Mouse (Mus musculus) neutrophil, adult 5-6 weeks (primary cell): ENCODE measurements around the gene Vmn1r232. TPM values are rescaled to one million over a fixed set of nuclear protein-coding genes. Genes with fewer than 3 reads are reported as not detected.

Experiments used
- ATAC-seq: fragments of 151-379, 151-347 bp; 2 replicates; pipeline ENCODE4 v1.8.0; 2017; ENCODE audit warnings: mild to moderate bottlenecking, moderate TSS enrichment; ENCODE audit not compliant: insufficient number of reproducible peaks, poor library complexity, low FRiP score, severe bottlenecking; ENCODE audit errors: extremely low read depth
- total RNA-seq: library from RNA; stranded (forward); fragments of 200-1000 nt; gene quantifications from 2 replicates; pipeline ENCODE4 v1.2.3, GENCODE M21; 2017

The Vmn1r232 gene
- total RNA-seq: not detected in 2 replicates

- no peak for ATAC-seq
These were observed at the start of gene Vmn1r232 for GRCm38 (mm10) chr17:20919614-20920013. TSS of gene Vmn1r232 (minus strand) at chr17:20919714.

DNA sequence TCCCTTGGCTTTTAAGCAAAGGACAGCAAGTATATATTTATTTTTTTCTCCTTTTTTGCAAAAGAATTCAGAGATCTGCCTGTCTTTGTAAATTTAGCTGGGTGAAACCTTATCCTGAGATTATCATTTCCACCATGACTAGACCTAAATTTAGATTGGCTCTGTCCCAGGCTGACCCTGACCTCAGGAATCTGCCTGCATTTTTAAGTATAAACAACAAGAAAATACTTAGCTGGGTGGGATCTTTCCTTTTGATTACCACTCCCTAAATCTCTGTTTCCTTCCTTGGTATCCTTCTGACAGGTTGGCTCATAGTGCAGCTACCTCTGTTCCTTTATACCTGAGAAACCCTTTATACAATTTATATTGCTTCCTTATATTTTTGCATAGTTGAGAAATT, 47.2 kb upstream of the Vmn1r232 start:
- no peak for ATAC-seq

DNA sequence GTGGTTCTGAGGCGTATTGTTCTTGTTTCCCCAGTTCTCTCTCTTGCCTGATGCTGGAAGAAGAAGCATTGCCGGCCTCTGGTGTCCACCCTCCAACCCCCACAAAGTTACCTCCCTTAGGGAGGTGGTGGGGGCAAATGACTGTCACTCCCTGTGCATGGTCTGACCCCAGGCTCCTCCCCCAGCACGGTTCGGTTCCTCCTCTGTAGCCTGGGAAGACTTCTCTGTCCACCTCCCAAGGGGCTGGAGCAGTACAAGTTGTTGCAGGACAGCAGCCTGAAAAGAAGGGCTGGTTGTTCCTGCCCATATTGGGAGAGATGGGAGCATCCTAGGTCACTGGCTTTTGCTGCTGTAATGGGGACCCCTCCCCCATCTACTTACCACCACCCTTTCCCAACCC, 45.9 kb upstream of the Vmn1r232 start:
- ATAC-seq: no peak

DNA sequence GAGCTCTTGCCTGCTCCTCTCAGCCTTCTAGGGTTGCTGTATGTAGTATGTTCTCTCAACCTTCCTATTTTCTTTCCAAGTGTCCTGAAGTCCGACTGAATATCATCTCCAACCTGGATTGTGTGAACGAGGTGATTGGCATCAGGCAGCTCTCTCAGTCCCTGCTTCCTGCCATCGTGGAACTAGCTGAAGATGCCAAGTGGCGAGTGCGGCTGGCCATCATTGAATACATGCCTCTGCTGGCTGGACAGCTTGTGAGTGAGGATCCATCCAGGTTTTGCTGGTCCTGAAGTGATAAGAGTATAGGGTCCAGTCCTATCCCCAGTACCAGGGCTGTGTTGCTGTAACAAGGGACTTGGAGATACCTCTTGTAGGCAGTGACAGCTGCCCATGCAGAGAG, 40.9 kb upstream of the Vmn1r232 start:
- no peak for ATAC-seq

- no peak for ATAC-seq
These were observed 27.1 kb upstream of the Vmn1r232 start for GRCm38 (mm10) chr17:20946636-20947035.

DNA sequence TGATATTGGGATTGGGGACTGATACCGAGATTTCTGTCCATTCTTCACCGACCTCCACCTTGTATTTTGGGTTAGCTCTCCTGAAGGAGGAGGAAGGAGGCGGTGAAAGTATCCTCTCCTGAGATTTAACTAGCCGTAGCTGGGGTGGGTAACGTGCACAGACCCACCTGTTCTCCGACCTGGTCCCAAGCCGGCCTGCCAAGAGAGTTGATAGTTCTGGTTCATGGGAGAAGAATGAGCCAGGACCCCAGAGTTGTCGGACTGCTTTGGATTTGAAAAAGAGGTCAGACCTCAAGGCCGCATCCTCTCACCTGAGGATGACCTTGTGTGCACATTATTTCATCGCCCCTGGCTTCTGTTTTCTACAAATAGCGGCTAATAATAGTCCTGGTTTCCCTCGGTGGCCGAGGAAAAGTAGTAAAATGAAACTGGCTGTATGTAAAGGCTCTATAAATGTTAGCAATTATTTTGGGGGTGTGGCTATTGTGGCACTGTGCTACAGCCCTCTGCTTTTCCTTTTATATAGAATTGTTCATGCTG, 26.6 kb upstream of the Vmn1r232 start:
- no peak for ATAC-seq

DNA sequence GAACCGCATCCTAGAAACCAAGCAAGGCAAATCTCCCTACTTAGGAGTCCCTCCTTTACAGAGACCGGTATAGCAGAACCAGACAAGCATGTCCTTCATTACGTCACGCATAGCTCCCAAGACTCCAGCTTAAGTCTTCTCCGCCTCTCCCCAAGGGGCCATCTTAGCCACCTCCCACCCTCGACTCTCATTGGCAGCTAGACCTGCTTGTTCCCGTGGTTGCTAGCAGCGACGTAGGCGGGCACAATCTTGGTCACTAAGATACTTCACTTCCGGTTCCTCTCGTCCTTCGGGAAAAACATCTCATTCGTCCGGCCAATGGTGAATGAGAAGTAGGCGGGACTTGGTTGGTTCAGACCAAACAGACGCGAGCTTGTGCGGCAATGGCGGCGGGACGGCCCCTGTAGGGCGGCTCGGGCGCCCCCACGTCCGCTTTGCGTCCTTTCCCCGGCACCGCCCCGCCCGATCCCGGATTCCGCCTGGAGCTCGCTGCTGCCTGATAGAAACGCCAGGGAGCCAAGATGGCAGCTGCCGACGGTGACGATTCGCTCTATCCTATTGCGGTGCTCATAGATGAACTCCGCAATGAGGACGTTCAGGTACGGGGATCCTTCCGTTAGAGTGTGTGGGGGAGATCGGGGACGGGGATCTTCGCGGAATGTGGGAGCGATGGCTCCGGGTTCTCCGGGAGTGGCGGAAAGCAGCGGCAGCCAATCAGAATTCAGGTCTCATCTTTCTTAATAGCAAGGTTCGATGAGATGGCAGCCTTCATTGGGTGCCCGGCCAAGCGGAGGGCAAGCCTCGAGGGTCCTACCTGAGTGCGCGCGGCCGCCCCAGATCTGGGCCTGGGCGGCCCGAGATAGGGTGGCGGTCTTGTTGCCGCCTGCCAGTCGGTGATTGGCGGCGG, 25.7 kb upstream of the Vmn1r232 start, which contains the start of gene Ppp2r1a:
TSS of gene Ppp2r1a (plus strand) at position 327 of the 907 bp plus-strand sequence.
- ATAC-seq: peak; percentile 93

DNA sequence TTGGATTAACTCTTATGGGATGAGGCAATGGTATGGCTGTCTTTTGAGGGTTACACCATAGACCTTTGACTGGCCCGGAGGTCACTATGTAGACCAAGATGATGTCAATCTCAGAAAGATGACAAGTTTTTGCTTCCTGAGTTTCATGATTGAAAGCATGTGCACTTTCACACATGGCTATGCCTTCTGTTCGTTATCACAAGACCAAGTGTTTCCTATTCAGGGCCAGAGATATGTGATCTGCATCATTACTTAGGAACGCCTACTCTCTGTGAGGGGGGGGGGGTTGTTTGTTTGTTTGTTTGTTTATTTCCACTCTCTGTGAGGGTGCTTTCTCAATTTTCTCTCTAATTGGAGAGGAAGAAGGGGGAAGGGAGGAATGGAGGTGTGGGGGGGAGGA, 24.7 kb upstream of the Vmn1r232 start:
- no peak for ATAC-seq

DNA sequence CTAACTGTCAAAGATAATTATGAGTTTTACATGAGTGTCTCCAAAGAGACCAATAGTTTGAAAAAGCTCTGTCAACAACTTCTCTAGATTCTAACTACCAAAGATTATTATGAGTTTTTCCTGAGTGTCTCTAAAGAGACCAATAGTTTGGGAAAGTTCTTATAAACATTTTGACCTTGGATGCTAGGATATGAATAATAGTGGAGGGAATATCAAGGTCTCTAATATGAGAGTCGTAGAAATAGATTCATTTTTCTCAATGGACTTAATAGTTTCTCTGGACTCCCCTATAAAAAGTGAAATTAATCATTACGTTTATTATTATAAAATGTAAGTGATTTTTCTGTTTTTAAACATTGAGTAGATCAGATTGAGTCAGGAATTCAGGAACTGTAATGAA, 14.5 kb downstream of the Vmn1r232 start, which contains the start of gene Vmn1r231:
TSS of gene Vmn1r231 (minus strand) at position 101 of the 400 bp plus-strand sequence.
- no peak for ATAC-seq

Other genes with a start within 250 kb of the Vmn1r232 start
- gene Vmn1r226, start 236.9 kb downstream of the Vmn1r232 start, total RNA-seq: not detected in 2 replicates
- gene Vmn1r227, start 189.9 kb downstream of the Vmn1r232 start, total RNA-seq: 0.37 TPM in 1 of 2 replicates, not detected in the other
- gene Vmn1r228, start 133.6 kb downstream of the Vmn1r232 start, total RNA-seq: 0.12 TPM in 1 of 2 replicates, not detected in the other
- 0.12 TPM in 1 of 2 replicates, not detected in the other for gene Vmn1r229, start 108.2 kb downstream of the Vmn1r232 start, total RNA-seq
- gene Vmn1r230, start 79.3 kb downstream of the Vmn1r232 start, total RNA-seq: 0.12 TPM in 1 of 2 replicates, not detected in the other
- not detected in 2 replicates for gene Vmn1r231, start 14.6 kb downstream of the Vmn1r232 start, total RNA-seq
- 109 and 120 TPM in 2 replicates for gene Ppp2r1a, start 25.6 kb upstream of the Vmn1r232 start, total RNA-seq
- gene Vmn1r233, start 76.8 kb upstream of the Vmn1r232 start, total RNA-seq: not detected in 2 replicates
- 19.4 and 19.8 TPM in 2 replicates for gene Zfp160, start 89.2 kb upstream of the Vmn1r232 start, total RNA-seq